Mouse (Mus musculus) left cerebral cortex, adult 2 months (tissue): ENCODE measurements around the gene Pdzk1ip1. TPM values are rescaled to one million over a fixed set of nuclear protein-coding genes. Genes with fewer than 3 reads are reported as not detected.

Experiments used
- DNase-seq, 2 experiments: peaks; one replicate each; pipeline ENCODE4 v3.0.0; 2021 to 2022; ENCODE audit warnings: low spot score in 2 of 2, mixed read lengths in 1 of 2; ENCODE audit errors: extremely low spot score in 1 of 2
- H3K27ac ChIP-seq: fragments of 200-600 bp; 2 replicates; pipeline ENCODE4 v1.8.1; 2022
- H3K4me3 ChIP-seq: fragments of 200-600 bp; 2 replicates; pipeline ENCODE4 v1.8.1; 2022
- CTCF ChIP-seq: fragments of 200-600 bp; IDR thresholded peaks from 2 replicates; pipeline ENCODE4 v1.8.1; 2022; ENCODE audit warnings: antibody characterized with exemption, mild to moderate bottlenecking, moderate library complexity
- intact Hi-C: fragments of 180-260 bp; cut with DNase I; formaldehyde crosslinking; loops from one replicate; pipeline ENCODE4 v1.15.1; 2025
- total RNA-seq, 2 experiments: library from RNA; stranded (reverse); gene quantifications; 2 replicates each; pipeline ENCODE4 v1.2.3; 2021

Gene Pdzk1ip1
- total RNA-seq, 2 experiments from 2014 or later, result 0.75 TPM; not detected in 1

GRCm38 (mm10) chr4:115133621-115134295 lies 45.2 kb downstream of the Pdzk1ip1 start, which contains the start of gene Cyp4x1:
TSS of gene Cyp4x1 (minus strand) at chr4:115134281.
- no peak for TF ChIP-seq CTCF

GRCm38 (mm10) chr4:115134296-115134630 lies 45.8 kb downstream of the Pdzk1ip1 start:
- peak overlapping the region; percentile 72 for H3K4me3 ChIP-seq
- H3K27ac ChIP-seq, result peak overlapping the region; percentile 98
- intact Hi-C loops, result no loop called here
- no peak for TF ChIP-seq CTCF
- peak in 1 of 2 experiments; percentile 26 for DNase-seq

More at GRCm38 (mm10) chr4:115133621-115134295, 45.2 kb downstream of the Pdzk1ip1 start, which contains the start of gene Cyp4x1:
- DNase-seq, result peak; percentile 74 to 76
- intact Hi-C loops, result loop anchor here (2.0 kb wide), 1 partner anchor 31 kb away; no protein-coding TSS in a partner anchor
- Histone ChIP-seq H3K27ac (peak within 1 kb of the TSS; percentile 98), H3K4me3 (peak within 1 kb of the TSS; percentile 72)

Other genes starting within 250 kb of the Pdzk1ip1 start
- gene Foxd2, start 179.8 kb upstream of the Pdzk1ip1 start, total RNA-seq, result under 1 TPM; 0.35 to 0.63 TPM
- not detected for gene Foxe3, start 162.7 kb upstream of the Pdzk1ip1 start, total RNA-seq
- gene Cmpk1, start 101.5 kb upstream of the Pdzk1ip1 start, total RNA-seq, result 10 to 100 TPM; 74.5 to 79.6 TPM
- under 1 TPM; 0.36 to 0.98 TPM for gene Stil, start 88.5 kb upstream of the Pdzk1ip1 start, total RNA-seq
- 1 to 10 TPM; 1.5 TPM for gene Tal1, start 32.3 kb upstream of the Pdzk1ip1 start, total RNA-seq
- 10 to 100 TPM; 12.7 to 14.6 TPM for gene Cyp4x1, start 45.6 kb downstream of the Pdzk1ip1 start, total RNA-seq
- gene Cyp4a29, start 153.4 kb downstream of the Pdzk1ip1 start, total RNA-seq, result not detected
- not detected for gene Cyp4a12a, start 210.3 kb downstream of the Pdzk1ip1 start, total RNA-seq